Mouse (Mus musculus) urinary bladder, postnatal 4 days (tissue): ENCODE results near the gene Nefh.
A peak's percentile ranks its signal among the peaks of the same experiment; 100 is the strongest.

Source experiments
- DNase-seq, 2 experiments: peaks; one replicate each; pipeline ENCODE4 v3.0.0; 2021 to 2022; ENCODE audit warnings: low spot score in 2 of 2

The Nefh gene

DNA sequence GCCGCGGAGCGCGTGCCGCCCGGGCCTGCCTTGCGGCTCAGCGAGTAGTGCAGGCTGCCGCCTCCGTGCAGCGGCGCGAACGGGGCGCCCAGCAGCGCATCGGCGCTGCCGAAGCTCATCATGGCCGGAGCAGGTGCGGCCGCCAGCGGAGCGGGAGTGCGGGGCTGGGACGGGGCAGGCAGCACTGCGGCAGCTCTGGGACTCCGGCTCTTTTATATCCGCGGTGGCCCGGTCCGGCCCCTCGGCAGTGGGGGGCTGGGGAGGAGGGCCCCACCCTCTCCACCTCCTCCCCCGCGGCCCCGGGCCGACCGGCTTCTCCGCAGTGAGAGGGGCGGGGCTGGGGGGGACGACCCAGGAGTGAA is at the start of gene Nefh:
Gene Nefh (minus strand): TSS at position 252 of the 362 bp plus-strand sequence.
- DNase-seq = no peak

DNA sequence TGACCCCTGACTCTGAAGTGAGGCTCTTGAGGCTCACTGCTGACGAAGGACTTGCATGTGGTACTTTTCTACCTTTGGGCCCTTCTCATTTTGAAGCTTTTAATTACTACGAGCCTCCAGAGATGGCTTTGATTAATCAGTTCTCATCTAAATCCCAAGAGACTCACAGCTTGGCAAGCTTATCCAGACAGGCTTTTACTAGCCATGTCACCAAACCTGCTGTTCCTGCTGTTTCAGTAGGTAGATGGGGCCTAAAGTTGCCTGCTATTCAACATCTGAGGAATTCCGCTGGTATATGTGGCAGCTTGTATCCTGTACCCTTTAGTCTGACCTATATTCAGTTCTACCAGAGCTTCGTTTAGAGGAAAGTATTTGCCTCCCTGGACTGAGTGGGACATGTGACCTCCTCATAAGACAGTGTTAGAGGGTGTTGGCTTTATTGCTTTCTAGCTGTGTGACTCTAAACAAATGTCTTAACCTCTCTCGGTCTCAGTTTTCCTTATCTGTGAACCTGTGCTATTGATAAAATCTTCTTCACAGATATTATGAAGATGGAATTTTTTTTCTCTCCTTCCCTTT is 48.8 kb upstream of the Nefh start:
- no peak for DNase-seq

DNA sequence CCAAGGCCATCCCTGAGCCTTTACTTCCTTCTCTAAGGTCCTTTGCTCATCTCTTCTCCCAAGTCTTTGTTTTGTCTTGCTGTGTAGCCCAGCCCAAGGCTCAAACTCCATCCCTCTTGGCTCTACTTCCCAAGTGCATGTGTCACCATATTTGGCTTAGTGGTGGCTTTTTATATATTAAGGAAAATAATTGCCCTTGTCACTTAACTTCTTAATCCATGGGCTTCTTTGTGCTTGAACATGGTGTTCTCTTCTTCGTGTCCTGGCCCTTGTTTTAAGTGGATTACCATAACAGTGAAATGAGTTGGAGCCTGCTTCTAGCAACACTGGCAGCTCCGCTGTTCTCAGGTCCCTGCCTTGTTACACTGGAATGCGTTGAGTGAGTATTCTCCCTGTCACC is 47.8 kb upstream of the Nefh start:
- DNase-seq = no peak

DNA sequence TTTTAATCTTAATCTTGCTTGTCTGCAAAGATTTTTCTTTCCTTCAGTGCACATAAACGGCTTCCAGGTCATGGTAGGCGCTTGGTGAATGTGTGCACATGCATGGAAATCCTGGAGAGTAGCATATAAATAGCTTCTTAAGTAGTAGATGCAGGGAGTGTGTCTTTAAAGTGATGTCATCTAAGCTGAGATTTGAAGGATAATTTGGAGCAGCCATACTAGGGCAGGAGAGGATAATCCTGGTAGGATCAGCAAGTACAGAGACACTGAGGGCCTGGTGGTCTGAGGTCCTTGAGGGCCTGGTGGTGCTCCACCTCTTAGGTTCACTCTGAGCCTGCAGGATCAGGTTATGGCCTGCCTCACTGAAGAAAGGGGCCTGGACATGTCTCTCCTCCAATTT is 44.6 kb upstream of the Nefh start:
- no peak for DNase-seq

DNA sequence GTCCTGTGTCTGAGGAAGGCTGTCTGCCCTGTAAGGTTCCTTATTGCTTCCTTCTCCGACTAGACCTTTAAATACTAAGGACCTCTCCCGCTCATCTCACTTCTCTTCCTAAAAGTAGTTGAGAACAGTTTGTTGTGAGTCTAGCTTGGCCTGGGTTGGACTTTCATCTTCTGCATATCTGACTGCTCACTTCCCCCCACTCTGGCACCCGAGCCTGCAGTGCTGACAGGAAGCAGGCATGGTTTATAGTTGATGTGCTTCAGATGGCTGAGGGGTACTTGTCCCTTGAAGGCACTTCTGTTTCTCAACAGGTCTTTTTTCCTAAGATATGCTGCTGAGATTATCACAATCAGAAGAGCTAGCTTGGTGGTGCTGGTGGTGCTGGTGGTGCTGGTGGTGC is 41.3 kb upstream of the Nefh start:
- no peak for DNase-seq

DNA sequence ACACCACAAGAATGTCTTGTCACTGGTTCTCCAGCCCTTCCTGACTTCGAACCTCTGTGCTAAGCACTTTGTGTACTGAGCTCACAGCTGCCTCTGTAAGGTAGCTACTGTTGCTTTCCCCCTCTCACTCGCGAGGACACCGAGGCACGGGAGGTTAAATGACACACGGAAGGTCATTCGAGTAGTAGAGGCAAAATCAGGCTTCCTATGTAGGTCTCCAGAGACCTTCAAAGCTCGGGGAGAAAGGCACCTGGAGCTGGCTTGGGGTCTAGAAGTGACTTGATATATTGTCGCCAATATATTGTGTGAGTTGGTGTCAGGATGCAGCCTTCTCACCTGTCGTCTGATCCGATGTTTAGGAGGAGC is 39.6 kb upstream of the Nefh start:
- no peak for DNase-seq

DNA sequence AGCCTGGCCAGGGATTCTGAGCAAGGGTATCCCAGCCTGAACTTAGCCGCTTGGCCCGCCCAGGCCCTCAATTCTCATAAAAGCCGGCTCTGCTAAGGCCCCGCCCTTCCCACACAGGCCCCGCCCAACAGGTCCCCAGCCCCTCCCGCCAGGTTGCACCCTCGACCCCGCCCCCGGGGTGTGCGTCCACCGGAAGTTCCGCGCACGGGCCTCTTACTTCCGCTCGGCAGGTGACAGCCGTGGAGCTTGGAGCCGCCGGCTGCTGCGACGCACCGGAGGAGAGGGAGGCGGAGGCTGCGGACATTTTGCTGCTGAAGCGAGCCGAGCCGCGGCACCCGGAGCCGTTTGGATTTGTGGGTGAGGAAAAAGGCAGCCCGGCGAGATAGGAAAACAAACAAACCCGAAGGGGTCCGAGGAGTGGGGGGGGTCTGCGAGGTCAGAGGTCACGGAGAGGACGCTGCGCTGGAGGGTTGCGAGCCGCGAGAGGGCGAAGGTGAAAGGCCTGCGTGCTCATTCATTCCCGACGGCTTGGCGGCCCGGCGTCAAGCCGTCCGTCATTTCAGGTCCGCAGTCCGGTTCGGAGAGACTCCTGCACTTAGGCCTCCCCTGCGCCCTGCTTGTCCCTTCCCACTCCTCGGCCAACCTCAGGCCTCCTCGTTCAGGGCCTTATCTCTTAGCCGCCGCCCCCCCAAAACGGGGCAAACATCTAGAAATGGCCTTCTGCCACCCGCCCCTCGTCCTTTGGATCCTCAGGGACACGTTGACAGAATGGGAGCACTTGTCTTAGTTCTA is 39.0 kb upstream of the Nefh start, which contains the start of gene Ap1b1:
Gene Ap1b1 (plus strand): TSS at position 130 of the 792 bp plus-strand sequence.
- peak; percentile 86 to 90 for DNase-seq

DNA sequence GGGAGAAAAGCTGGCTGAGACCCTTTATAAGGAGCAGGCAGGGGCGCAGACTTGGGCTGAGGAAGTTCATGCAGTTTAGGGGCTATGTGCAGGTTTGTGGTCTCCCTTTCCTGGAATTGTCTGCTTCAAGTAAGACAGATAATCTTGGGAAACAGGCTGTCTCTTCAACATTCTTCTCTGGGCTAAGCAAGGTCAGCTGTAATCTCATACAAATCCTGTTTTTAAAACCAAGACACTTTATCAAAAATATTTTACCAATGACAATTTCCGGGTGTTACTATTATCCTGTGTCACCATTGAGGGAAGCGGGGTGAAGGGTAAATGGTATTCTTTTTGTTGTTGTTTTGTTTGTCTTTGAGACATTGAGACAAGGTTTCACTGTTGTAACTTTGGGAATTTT is 36.9 kb upstream of the Nefh start:
- no peak for DNase-seq

DNA sequence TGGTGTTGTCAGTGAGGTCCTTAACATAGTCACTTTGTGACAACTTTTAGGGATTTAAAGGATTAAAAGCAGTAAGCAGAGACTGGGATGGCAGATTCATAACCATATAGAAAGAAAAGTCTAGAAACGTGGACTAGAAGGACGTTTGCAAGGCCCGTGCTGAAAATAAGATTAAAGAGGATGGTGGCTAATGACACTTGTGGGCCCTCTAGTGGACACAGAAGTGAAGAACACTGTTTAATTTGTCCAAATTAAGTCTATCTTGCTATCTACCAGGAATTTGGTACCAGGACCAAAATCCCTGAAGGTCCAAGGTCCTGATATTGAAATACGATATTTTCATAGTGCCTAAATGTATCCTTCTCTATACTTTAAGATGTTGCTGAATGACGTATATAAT is 36.4 kb upstream of the Nefh start:
- no peak for DNase-seq

DNA sequence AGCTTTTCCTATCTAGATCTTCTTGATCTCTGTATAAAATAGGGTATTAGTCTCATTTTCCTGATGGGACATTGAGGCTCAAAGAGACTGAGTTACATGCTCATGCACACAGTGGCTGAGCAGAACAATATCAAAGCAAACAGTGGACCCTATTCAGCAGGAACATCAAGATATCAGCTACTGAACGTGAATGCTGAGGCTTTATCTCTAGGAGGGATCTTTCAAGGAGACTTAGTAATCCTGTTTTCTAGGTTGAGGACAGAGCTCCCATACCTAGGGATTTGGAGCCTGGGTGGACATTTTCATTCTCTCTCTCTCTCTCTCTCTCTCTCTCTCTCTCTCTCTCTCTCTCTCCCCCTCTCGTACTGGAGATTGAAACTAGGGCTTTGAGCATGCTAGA is 35.7 kb upstream of the Nefh start:
- no peak for DNase-seq

DNA sequence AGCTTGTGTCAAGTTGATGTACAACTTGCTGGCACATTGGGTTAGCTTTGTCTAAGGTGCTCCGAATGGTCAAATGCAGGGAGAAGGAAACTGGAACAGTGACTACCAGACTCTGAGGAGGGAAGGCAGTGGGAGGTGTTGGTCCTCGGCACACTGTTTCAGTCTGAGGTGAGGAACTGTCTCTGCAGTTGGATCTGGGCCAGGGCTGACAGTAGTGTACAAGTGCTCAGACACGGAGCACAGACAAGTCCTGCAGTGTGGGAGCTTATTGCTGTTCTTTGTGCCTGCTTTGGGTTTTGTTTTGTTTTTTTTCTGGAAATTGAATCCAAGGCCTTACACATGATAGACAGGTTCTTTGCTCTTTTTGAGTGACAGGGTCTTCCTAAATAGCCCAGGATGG is 35.1 kb upstream of the Nefh start:
- no peak for DNase-seq

DNA sequence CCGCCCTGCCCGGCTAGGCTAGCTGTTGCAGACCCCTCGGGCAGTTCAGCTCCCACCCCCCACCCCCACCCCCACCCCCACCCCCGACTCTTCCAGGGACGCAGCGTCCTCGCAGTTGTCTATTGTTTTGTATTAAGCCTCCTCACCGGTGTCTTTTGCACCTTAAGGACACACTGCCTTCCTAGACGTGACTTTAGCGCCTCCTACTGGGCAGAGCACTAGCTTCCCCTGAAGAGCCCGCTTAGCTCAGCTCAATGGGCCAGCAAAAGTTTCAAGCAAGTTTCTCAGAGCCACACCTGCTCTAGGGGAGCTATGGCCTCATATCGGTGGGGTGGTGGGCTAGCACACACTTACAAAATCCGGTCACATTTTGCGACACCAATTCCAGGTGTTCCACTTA is 27.8 kb upstream of the Nefh start:
- peak in 1 of 2 experiments; percentile 78 for DNase-seq

DNA sequence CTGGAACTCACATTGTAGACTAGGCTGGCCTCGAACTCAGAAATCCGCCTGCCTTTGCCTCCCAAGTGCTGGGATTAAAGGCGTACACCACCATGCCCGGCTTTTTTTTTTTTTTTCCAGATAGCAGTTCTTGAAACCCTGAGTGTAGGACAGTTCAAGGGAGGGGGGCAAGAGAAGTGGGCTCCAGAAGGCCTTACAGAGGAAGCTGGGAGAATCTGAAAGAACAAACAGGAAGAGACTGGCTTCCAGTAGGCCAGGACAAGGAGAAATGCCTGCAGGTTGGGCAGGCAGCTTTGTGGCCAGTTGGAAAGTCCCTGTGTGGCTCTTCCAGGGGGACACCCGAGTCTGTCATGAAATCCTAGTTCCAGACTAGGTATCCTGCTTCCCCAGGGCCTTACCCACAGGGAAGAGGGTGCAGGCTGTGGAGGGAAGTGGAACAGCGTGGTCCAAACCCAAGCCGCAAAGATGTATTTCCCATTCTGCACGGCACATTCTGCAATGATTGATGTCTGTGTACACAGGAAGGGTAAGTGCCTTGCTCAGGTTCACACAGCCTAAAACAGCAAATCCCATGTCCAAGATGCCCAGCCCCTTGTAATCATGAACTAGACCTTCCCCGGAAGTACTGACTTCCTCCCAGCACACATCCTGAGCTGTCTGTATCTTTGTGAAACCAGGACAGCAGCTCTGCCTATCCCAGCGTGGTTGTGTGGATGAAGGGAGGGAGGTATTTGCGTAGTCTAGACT is 26.7 kb upstream of the Nefh start:
- DNase-seq = no peak

DNA sequence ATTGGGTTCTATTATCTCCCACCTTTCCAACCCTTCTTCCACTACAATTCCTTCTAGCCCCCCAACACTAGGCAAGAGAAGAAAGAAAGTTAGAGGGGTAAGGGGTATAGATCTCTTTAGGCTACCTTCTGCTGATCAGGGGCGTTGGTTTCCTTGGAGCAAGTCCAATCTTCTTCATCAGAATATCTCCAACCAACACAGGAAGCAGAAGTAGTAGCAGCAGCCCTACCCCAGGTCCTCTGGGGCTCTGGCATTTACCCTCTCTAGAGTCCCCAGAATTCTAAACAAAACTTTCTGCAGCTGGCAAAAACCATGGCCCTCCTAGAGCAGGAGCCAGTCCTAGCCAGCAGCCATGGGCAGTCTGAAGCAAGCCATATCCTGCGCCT is 26.0 kb upstream of the Nefh start:
- no peak for DNase-seq

DNA sequence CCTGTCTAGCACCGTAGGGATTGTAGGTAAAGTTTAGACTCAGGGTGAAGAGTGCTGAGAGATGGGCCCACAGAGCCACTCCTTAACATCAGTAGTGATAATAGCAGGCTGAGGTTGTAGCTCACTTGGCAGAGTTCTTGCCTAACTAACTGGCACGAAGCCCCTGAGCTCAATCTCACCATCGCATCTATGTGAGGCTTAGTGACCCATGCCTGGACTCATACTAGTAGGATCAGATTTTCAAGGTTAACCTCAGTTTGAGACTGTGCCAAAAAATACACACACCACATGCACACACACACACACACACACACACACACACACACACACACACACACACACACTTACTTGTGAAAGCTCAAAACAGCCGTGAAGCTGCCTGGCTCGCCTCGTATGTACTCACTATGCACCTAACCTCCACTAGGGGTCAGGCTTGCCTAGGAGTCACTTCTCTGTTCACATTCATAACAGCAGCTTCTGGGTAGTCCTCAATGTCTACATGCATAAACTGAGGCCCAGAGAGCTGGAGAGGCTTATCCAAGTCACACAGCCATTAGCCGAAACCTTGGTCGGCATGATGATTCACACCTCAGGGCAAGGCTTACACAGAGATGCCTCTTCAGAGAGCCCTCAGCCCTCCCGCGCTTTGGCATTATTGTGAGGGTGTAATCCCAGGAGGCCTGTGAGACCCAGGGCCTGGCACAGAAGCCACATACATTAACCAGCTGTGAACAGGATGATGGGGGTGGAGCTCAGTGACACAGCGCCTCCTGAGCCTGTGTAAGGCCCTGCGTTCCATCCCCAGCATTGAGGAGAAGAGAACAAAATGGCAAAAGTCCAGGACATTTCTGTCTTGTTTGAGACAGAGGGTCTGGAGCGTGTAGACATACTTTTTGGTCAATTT is 25.4 kb upstream of the Nefh start:
- no peak for DNase-seq

DNA sequence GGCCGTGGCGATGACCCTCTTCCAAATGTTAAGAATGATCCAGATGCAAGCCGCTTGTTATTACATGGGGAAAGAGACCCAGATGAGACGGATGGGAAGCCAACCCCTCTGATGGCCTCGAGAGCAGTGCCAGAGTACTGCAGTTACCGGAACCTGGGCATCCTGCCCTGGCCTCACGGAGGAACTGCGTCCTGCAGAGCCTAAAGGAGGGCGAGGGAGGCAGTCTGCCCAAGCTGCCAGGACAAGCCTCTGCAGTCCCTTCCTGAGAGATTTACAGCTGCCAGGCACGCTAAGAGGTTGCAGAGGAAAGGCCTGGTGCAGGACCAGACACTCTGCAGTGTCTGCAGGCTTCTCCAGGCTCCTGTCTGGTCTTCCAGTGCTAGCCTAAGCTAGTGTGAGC is 20.5 kb upstream of the Nefh start:
- no peak for DNase-seq

DNA sequence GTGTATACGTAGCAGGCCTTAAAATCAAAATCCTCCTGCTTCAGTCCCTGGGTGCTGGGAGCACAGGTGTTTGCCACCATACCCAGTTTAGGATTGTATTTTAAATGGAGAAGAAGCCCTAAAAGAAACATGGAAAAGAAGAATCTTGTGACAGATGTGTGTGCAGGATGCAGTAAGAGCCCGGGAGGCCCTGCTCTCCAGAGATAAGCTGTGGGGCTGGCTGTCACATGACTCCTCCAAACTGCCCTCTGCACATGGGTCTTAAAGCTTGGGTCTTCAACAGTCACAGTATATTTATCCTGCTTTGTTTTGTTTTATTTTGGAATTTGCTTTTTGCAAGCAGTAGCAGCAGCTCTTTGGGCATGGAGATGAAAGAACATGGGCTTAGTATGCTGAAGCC is 19.7 kb upstream of the Nefh start:
- no peak for DNase-seq

DNA sequence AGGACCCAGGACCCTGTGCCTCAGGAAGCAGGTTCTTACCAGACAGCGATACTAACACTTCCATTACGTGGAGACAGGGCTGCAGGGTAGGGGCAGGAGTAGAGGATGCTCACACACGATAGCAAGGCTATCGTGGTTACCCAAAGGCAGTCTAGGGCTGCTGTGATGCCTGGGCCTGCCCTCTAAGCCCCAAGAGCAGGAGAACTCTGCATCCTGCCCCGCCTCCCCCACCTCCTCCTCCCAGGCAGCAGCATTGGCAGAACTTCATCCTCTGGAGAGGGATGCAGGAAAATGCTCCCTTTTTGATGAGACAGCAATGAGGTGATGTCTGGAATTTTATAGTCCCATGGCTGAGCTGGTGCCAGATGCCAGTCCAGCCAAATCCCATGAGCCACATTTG is 19.0 kb upstream of the Nefh start:
- DNase-seq = no peak

DNA sequence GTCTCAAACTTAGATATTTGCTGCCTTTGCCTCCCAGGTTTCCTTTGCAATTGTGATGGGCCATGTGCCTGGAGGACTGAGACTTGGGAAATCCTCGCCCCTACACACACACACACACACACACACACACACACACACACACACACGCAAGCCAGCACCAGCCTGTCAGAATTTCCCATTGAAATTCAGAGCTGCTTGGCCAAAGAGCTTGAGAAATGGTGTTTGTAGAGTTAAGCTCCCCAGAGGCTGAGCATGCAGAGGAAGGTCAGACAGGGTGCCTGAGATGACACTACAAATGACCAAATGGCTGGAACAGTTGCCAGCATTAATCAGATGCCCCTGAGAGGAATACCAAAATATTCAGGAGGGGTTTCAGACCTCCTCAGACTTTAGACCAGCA is 18.5 kb upstream of the Nefh start:
- no peak for DNase-seq

DNA sequence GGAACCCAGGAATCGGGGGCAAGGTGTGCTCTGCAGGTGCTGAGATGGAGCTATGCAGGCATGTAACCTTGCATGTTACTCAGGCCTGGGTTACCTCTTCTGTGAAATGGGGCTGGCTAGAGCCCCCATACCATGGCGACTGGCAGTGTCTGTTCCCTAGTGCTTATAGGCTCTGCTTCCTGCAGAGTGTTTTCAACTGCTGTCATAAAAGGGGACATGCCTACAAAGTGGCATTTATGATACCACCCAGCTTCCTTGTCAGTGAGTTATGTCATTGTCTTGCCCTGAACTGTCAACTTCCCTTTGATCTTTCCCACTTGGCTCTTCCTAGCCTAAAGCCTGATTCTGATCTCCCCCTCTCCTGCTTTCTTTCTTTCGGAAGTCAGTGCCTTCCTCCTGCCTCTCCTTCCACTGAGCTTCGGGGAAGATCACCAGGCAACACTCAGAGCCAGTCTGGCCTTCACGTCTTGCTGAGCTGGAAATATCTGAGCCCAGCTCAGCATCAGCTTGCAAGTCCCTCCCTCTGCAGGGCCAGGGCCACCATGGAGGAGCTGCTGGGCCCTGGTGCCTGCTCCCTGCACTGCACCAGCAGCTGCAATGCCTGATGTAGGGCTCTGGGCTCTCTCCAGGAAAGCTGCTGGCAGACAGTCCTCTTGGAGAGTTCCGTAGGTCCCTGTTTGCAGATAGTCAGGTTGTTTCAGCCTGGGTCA is 15.4 kb upstream of the Nefh start:
- no peak for DNase-seq

DNA sequence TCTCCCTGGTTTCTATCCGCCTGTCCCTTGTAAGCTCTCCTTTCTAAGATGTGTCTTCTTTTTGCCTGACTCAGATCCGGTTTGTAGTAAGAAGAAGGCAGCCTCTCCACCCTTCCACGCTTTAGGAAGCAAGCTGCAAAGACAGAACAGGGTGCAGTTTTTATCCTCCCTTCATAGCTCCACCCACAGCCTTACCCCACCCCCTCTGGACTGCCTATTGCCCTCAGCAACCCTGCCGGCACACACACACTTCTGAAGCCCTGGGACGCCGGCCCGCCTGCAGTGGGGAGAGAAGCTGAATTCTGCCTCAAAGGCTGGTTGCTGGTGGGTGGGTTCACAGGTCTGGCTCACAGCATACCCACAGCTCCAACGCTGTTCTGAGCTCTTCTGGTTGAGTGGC is 6.1 kb upstream of the Nefh start:
- no peak for DNase-seq

DNA sequence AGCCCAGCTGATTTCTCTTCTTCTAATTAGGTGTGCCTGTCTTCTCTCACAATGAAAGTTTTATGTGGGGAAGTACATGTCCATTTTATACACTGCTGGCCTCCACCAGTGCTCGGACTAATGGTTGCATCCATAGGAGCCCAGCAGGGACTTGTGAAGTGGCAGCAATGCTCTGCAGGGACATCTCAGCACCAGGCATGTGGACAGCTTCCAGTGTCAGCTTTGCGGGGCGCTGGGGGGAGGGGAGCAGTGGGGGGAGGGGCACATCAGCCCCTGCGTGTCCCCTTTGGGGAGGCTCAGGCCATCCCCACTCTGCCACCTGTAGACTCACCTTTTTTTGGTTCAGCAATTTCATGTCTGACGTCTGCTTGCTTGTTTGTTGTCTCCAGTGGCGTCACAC is 5.5 kb upstream of the Nefh start:
- no peak for DNase-seq
